Mouse (Mus musculus) heart, embryonic 13.5 days (tissue): ENCODE measurements around the gene Hes3. TPM values are rescaled to one million over a fixed set of nuclear protein-coding genes. Genes with fewer than 3 reads are reported as not detected.

Experiments
- ATAC-seq: fragments of 200-750 bp; cut with Nextera tagmentation; 2 replicates; pipeline ENCODE4 v1.8.0; 2017; ENCODE audit warnings: moderate TSS enrichment; ENCODE audit not compliant: insufficient number of reproducible peaks, low FRiP score, low TSS enrichment; ENCODE audit errors: extremely low read depth
- H3K27ac ChIP-seq: fragments of 300-500 bp; sonication (generic); replicated peaks from 2 replicates; pipeline ENCODE4 v1.5.1; 2015; ENCODE audit warnings: moderate library complexity, mild to moderate bottlenecking, inconsistent platforms
- H3K27me3 ChIP-seq: fragments of 300-500 bp; sonication (generic); replicated peaks from 2 replicates; pipeline ENCODE4 v1.6.1; 2015; ENCODE audit warnings: mild to moderate bottlenecking, inconsistent platforms
- H3K36me3 ChIP-seq: fragments of 300-500 bp; sonication (generic); 2 replicates; pipeline ENCODE4 v1.6.1; 2015; ENCODE audit warnings: mild to moderate bottlenecking, inconsistent platforms
- H3K4me1 ChIP-seq: fragments of 300-500 bp; sonication (generic); 2 replicates; pipeline ENCODE4 v1.6.1; 2015; ENCODE audit warnings: inconsistent platforms
- H3K4me2 ChIP-seq: fragments of 300-500 bp; sonication (generic); 2 replicates; pipeline ENCODE4 v1.6.1; 2015; ENCODE audit warnings: inconsistent platforms, mild to moderate bottlenecking, moderate library complexity
- H3K4me3 ChIP-seq: fragments of 300-500 bp; sonication (generic); 2 replicates; pipeline ENCODE4 v1.5.1; 2015; ENCODE audit warnings: moderate library complexity, mild to moderate bottlenecking, inconsistent platforms
- H3K9ac ChIP-seq: fragments of 300-500 bp; sonication (generic); 2 replicates; pipeline ENCODE4 v1.6.1; 2015; ENCODE audit warnings: inconsistent platforms, mild to moderate bottlenecking, moderate library complexity
- H3K9me3 ChIP-seq: fragments of 300-500 bp; sonication (generic); 2 replicates; pipeline ENCODE4 v1.6.1; 2016; ENCODE audit warnings: inconsistent platforms
- WGBS: fragments of 180-500 bp; shearing (Covaris S2); methylation state at CpG from one replicate; pipeline ENCODE4 v1.1.7; 2015; ENCODE audit warnings: mixed read lengths; 5-methylcytosine and 5-hydroxymethylcytosine counted together
- polyA plus RNA-seq: library from polyadenylated mRNA; unstranded; fragments of >200 nt; fragmentation: Nextera tagmentation; extraction: Ambion mirVana; gene quantifications from 2 replicates; pipeline ENCODE4 v1.2.1, GENCODE M21; 2015

Gene Hes3
- polyA plus RNA-seq: not detected in 2 replicates

- no peak within 1 kb of the TSS for H3K9ac ChIP-seq
- H3K9me3 ChIP-seq: no peaks in the 10 kb centered on the region; the same call in 1 of the 2 replicates
- ATAC-seq: no peak
- no peaks in the 10 kb centered on the region for H3K36me3 ChIP-seq
- H3K4me3 ChIP-seq: peak within 1 kb of the TSS; percentile 29
- peaks cover 27% of the 10 kb centered on the region for H3K4me1 ChIP-seq
- H3K4me2 ChIP-seq: peak within 1 kb of the TSS; percentile 56
- peaks cover 70% of the 10 kb centered on the region for H3K27me3 ChIP-seq
- 30% methylated on average over 6 of the region's 6 CpGs for WGBS
- H3K27ac ChIP-seq: no peak within 1 kb of the TSS
Measured at GRCm38 (mm10) chr4:152291562-152291961, at the start of gene Hes3. TSS of gene Hes3 (minus strand) at chr4:152291662.

GRCm38 (mm10) chr4:152340584-152341284, 49.3 kb upstream of the Hes3 start:
- Histone ChIP-seq H3K4me2 (no peak overlapping the region), H3K9ac (no peak overlapping the region), H3K9me3 (no peaks in the 10 kb centered on the region), H3K4me1 (peaks cover 27% of the 10 kb centered on the region), H3K27ac (no peak overlapping the region), H3K36me3 (peaks cover 3% of the 10 kb centered on the region), H3K4me3 (no peak overlapping the region), H3K27me3 (peaks cover 93% of the 10 kb centered on the region)
- ATAC-seq: no peak
- WGBS: 33% methylated on average over 15 of the region's 15 CpGs

- WGBS: 3% methylated on average over 19 of the region's 26 CpGs
- Histone ChIP-seq H3K9ac (peak overlapping the region; percentile 77), H3K4me2 (peak overlapping the region; percentile 97), H3K27ac (no peak overlapping the region), H3K4me1 (peaks cover 16% of the 10 kb centered on the region), H3K36me3 (peaks cover 17% of the 10 kb centered on the region), H3K4me3 (peak overlapping the region; percentile 62), H3K9me3 (no peaks in the 10 kb centered on the region), H3K27me3 (peaks cover 86% of the 10 kb centered on the region)
- no peak for ATAC-seq
Measured at GRCm38 (mm10) chr4:152339293-152339790, 47.9 kb upstream of the Hes3 start.

- Histone ChIP-seq H3K27ac (no peak within 1 kb of the TSS), H3K9ac (peak within 1 kb of the TSS; percentile 77), H3K36me3 (peaks cover 23% of the 10 kb centered on the region), H3K4me3 (peak within 1 kb of the TSS; percentile 62), H3K4me2 (peak within 1 kb of the TSS; percentile 97), H3K9me3 (no peaks in the 10 kb centered on the region), H3K4me1 (peaks cover 16% of the 10 kb centered on the region), H3K27me3 (peaks cover 79% of the 10 kb centered on the region)
- ATAC-seq: no peak
- WGBS: 1% methylated on average over 97 of the region's 120 CpGs
Measured at GRCm38 (mm10) chr4:152338419-152339292, 47.2 kb upstream of the Hes3 start, which contains the start of gene Chd5. TSS of gene Chd5 (plus strand) at chr4:152338651.

- H3K27ac ChIP-seq: no peak overlapping the region
- H3K9me3 ChIP-seq: no peaks in the 10 kb centered on the region
- H3K4me3 ChIP-seq: no peak overlapping the region
- H3K9ac ChIP-seq: no peak overlapping the region
- peaks cover 70% of the 10 kb centered on the region for H3K27me3 ChIP-seq
- H3K36me3 ChIP-seq: peaks cover 32% of the 10 kb centered on the region
- no peak overlapping the region for H3K4me2 ChIP-seq
- no peak for ATAC-seq
- H3K4me1 ChIP-seq: peaks cover 16% of the 10 kb centered on the region
- WGBS: 26% methylated on average over 6 of the region's 6 CpGs
Measured at GRCm38 (mm10) chr4:152337772-152338171, 46.3 kb upstream of the Hes3 start.

- no peak overlapping the region for H3K9ac ChIP-seq
- H3K9me3 ChIP-seq: no peaks in the 10 kb centered on the region
- ATAC-seq: no peak
- 93% methylated on average over 12 of the region's 12 CpGs for WGBS
- peaks cover 74% of the 10 kb centered on the region for H3K36me3 ChIP-seq
- H3K27ac ChIP-seq: no peak overlapping the region
- H3K4me1 ChIP-seq: peaks cover 5% of the 10 kb centered on the region; the same call in 1 of the 2 replicates
- H3K4me2 ChIP-seq: no peak overlapping the region
- H3K4me3 ChIP-seq: no peak overlapping the region
- peaks cover 29% of the 10 kb centered on the region for H3K27me3 ChIP-seq
Measured at GRCm38 (mm10) chr4:152333587-152333986, 42.1 kb upstream of the Hes3 start.

- 30% methylated on average over 2 of the region's 2 CpGs for WGBS
- Histone ChIP-seq H3K4me3 (no peak overlapping the region), H3K27me3 (peaks cover 22% of the 10 kb centered on the region), H3K36me3 (peaks cover 81% of the 10 kb centered on the region), H3K9ac (no peak overlapping the region), H3K27ac (no peak overlapping the region), H3K9me3 (no peaks in the 10 kb centered on the region), H3K4me1 (no peaks in the 10 kb centered on the region; the same call in 1 of the 2 replicates), H3K4me2 (no peak overlapping the region)
- peak; percentile 61; the same call in 1 of the 2 replicates for ATAC-seq
Measured at GRCm38 (mm10) chr4:152332952-152333351, 41.5 kb upstream of the Hes3 start.

- Histone ChIP-seq H3K36me3 (peaks cover 63% of the 10 kb centered on the region), H3K4me3 (no peak overlapping the region), H3K9me3 (no peaks in the 10 kb centered on the region), H3K27me3 (no peaks in the 10 kb centered on the region), H3K27ac (no peak overlapping the region), H3K9ac (no peak overlapping the region), H3K4me2 (no peak overlapping the region), H3K4me1 (peaks cover 14% of the 10 kb centered on the region)
- 80% methylated on average over 6 of the region's 6 CpGs for WGBS
- no peak for ATAC-seq
Measured at GRCm38 (mm10) chr4:152328691-152329090, 37.2 kb upstream of the Hes3 start.

- Histone ChIP-seq H3K4me3 (peak overlapping the region; percentile 81), H3K27ac (no peak overlapping the region), H3K9ac (peak overlapping the region; percentile 95), H3K36me3 (peaks cover 42% of the 10 kb centered on the region), H3K27me3 (no peaks in the 10 kb centered on the region), H3K4me1 (peaks cover 14% of the 10 kb centered on the region), H3K4me2 (peak overlapping the region; percentile 83), H3K9me3 (no peaks in the 10 kb centered on the region)
- ATAC-seq: no peak
- WGBS: 2% methylated on average over 11 of the region's 11 CpGs
Measured at GRCm38 (mm10) chr4:152326543-152326942, 35.1 kb upstream of the Hes3 start.

- H3K4me1 ChIP-seq: peaks cover 14% of the 10 kb centered on the region
- H3K27ac ChIP-seq: peak within 1 kb of the TSS; percentile 69
- H3K36me3 ChIP-seq: peaks cover 34% of the 10 kb centered on the region
Measured at GRCm38 (mm10) chr4:152325574-152326411, 34.3 kb upstream of the Hes3 start, which contains the start of gene Rpl22. TSS of gene Rpl22 (plus strand) at chr4:152325742.

More at GRCm38 (mm10) chr4:152325574-152326411, 34.3 kb upstream of the Hes3 start, which contains the start of gene Rpl22:
- Histone ChIP-seq H3K4me3 (peak within 1 kb of the TSS; percentile 81), H3K9me3 (no peaks in the 10 kb centered on the region), H3K27me3 (no peaks in the 10 kb centered on the region), H3K9ac (peak within 1 kb of the TSS; percentile 95), H3K4me2 (peak within 1 kb of the TSS; percentile 83)
- under 1% methylated on average over 70 of the region's 70 CpGs for WGBS
- peak; percentile 90 for ATAC-seq
